Mouse (Mus musculus): ENCODE measurements at regions not wholly inside any gene's neighbourhood (a gene's known extent, or its start where the extent isn't known, plus 50 kb on each side); places are given as distances from the start of the nearest gene placed in this dataset.

DNA sequence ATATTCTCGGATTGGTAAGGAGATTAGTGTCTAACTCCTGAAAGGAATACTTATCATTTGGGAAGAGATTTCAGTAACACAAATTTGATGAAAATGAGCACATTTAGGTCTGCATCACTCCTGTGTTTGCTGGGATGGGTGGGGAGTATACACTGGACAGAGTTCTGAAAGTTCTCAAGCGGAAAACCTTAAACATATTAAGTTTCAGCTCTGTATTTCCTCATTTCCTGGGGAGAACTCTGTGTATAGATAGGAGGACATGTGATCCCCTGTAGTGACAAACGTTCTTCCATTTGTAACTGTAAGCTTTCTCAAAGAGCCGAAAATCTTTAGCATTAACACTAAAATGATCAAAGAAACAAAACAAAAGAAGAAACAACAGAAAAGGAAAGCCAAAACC lies 404.7 kb upstream of the Adgrl2 start:
- TF ChIP-seq NRF1 (IDR thresholded peaks at IDR 0.05; ENCODE audit: low read depth, low read length), result no peak
- peak; percentile 40; the same call in 1 of the 2 replicates for TF ChIP-seq IRF4 (IDR thresholded peaks at IDR 0.05; ENCODE audit: low read depth, low read length)
- no peak for TF ChIP-seq TBP (conservative IDR thresholded peaks at IDR 0.05; ENCODE audit: low read depth, low read length)
- peak; percentile 56 for TF ChIP-seq EP300 (IDR thresholded peaks at IDR 0.05; ENCODE audit: low read length)
- TF ChIP-seq PAX5 (IDR thresholded peaks at IDR 0.05; ENCODE audit: low read length), result no peak
- TF ChIP-seq JUND (conservative IDR thresholded peaks at IDR 0.05; ENCODE audit: low read depth, low read length), result no peak
- Histone ChIP-seq H3K79me2 (replicated peaks; ENCODE audit: control insufficient read depth, extremely low read depth, insufficient read depth, poor library complexity, severe bottlenecking) (no peaks in the 10 kb centered on the region), H3K4me3 (replicated peaks in 1 of 3; ENCODE audit: low read depth in 2 of 3, low read length in 2 of 3, poor library complexity in 1 of 3) (no peak overlapping the region), H3K36me3 (replicated peaks in 1 of 2; ENCODE audit: control insufficient read depth in 1 of 2, insufficient read depth in 1 of 2, low read length in 1 of 2) (no peaks in the 10 kb centered on the region), H3K4me2 (ENCODE audit: insufficient read depth, low read depth, poor library complexity, severe bottlenecking) (peak overlapping the region; percentile 8; the same call in 1 of the 2 replicates), H3K9ac (ENCODE audit: insufficient read depth, low read depth) (no peak overlapping the region; the same call in 1 of the 2 replicates), H3K27ac (ENCODE audit: insufficient read depth, low read depth) (no peak overlapping the region), H3K4me1 (ENCODE audit: control insufficient read depth in 1 of 2, insufficient read depth in 2 of 2) (peaks cover 14 to 39% of the 10 kb centered on the region in 2 experiments), H3K27me3 (replicated peaks) (no peaks in the 10 kb centered on the region), H3K9me3 (replicated peaks; ENCODE audit: low read length) (no peaks in the 10 kb centered on the region)
- dilution Hi-C loops (cut with MboI; ENCODE audit: extremely low pct_ligation_motif_present, extremely low pct_unique_long_range_greater_than_20kb, low sequenced_read_pairs) (no loop called here), in situ Hi-C loops (cut with MboI; ENCODE audit: low pct_ligation_motif_present, low pct_unique_long_range_greater_than_20kb, low sequenced_read_pairs) (no loop called here)
- DNase-seq (ENCODE audit: extremely low read depth), result peak; percentile 26

DNA sequence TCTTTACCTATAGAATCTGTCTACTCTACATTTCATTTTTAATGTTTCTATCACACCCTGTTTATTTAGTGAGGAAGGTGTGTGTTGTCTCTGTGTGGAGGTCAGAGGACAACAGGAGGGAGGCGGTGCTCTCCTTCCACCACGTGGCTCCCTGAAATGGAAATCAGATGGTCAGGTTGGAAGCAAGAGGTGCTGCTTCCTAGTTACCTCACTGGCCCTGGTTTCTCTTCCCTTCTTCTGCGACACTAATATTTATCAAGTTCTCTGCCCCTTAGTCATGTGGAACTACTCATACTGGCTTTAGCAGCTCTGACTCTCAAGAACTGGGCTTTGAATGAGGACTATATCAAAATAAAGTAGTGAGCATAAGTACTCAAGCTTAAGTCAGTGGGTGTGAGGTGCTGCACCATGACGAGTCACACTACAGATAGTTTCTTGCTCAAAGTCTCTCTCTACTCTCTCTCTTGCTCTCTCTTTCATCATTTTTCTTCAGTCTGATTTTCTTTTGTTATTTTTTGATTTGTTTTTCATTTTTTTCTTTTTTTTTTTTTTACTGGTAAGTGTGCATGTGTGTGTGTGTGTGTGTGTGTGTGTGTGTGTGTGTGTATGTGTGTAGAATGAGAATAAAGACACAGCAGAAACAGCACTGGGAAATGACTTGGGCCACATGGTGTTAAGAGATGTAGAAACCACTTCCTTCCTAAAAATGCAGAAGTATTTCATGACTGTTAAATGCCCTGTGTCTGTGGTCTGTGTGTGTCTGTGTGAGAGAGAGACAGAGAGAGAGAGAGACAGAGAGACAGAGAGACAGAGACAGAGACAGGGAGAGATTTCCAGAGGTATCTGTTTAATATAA lies 403.2 kb upstream of the Adgrl2 start:
- Histone ChIP-seq H3K36me3 (replicated peaks in 1 of 2; ENCODE audit: control insufficient read depth in 1 of 2, insufficient read depth in 1 of 2, low read length in 1 of 2) (no peaks in the 10 kb centered on the region), H3K9me3 (replicated peaks; ENCODE audit: low read length) (no peaks in the 10 kb centered on the region), H3K4me1 (ENCODE audit: control insufficient read depth in 1 of 2, insufficient read depth in 2 of 2) (peaks cover 14 to 39% of the 10 kb centered on the region in 2 experiments), H3K4me2 (ENCODE audit: insufficient read depth, low read depth, poor library complexity, severe bottlenecking) (peak overlapping the region; percentile 67), H3K27me3 (replicated peaks) (no peaks in the 10 kb centered on the region), H3K9ac (ENCODE audit: insufficient read depth, low read depth) (peak overlapping the region; percentile 30; the same call in 1 of the 2 replicates), H3K79me2 (replicated peaks; ENCODE audit: control insufficient read depth, extremely low read depth, insufficient read depth, poor library complexity, severe bottlenecking) (no peaks in the 10 kb centered on the region), H3K4me3 (replicated peaks in 1 of 3; ENCODE audit: low read depth in 2 of 3, low read length in 2 of 3, poor library complexity in 1 of 3) (no peak overlapping the region), H3K27ac (ENCODE audit: insufficient read depth, low read depth) (peak overlapping the region; percentile 70)
- TF ChIP-seq TBP (conservative IDR thresholded peaks at IDR 0.05; ENCODE audit: low read depth, low read length) (0 out of 2 replicates have a peak, but pooled peaks have one; percentile 2), MAFK (IDR thresholded peaks at IDR 0.05; ENCODE audit: insufficient replicate concordance, low read length) (no peak), ZNF384 (IDR thresholded peaks at IDR 0.05; ENCODE audit: low read depth, low read length) (peak; percentile 83), MXI1 (IDR thresholded peaks at IDR 0.05; ENCODE audit: low read depth, low read length) (peak; percentile 90), HCFC1 (IDR thresholded peaks at IDR 0.05; ENCODE audit: low read depth, low read length) (0 out of 2 replicates have a peak, but pooled peaks have one; percentile 2), MAX (IDR thresholded peaks at IDR 0.05; ENCODE audit: low read length) (peak; percentile 98), USF2 (conservative IDR thresholded peaks at IDR 0.05; ENCODE audit: low read depth, low read length) (peak; percentile 74), UBTF (IDR thresholded peaks at IDR 0.05; ENCODE audit: low read depth, low read length) (no peak), SMC3 (IDR thresholded peaks at IDR 0.05; ENCODE audit: low read depth, low read length) (no peak), RCOR1 (conservative IDR thresholded peaks at IDR 0.05; ENCODE audit: low read depth, low read length) (no peak; the same call in 1 of the 2 replicates), IRF4 (IDR thresholded peaks at IDR 0.05; ENCODE audit: low read depth, low read length) (peak; percentile 72), USF1 (IDR thresholded peaks at IDR 0.05; ENCODE audit: low read depth, low read length) (peak; percentile 77), JUND (conservative IDR thresholded peaks at IDR 0.05; ENCODE audit: low read depth, low read length) (peak; percentile 7; the same call in 1 of the 2 replicates), MEF2A (IDR thresholded peaks at IDR 0.05; ENCODE audit: borderline replicate concordance, low read depth, low read length) (no peak), RAD21 (IDR thresholded peaks at IDR 0.05; ENCODE audit: low read depth, low read length) (no peak), ELF1 (IDR thresholded peaks at IDR 0.05; ENCODE audit: low read depth, low read length) (peak; percentile 69), EP300 (IDR thresholded peaks at IDR 0.05; ENCODE audit: low read length) (peak; percentile 74), E2F4 (IDR thresholded peaks at IDR 0.05; ENCODE audit: insufficient replicate concordance, low read depth, low read length) (no peak), MYC (IDR thresholded peaks at IDR 0.05; ENCODE audit: low read depth, low read length) (peak; percentile 97), ZMIZ1 (IDR thresholded peaks at IDR 0.05; ENCODE audit: low read depth, low read length) (no peak), BHLHE40 (IDR thresholded peaks at IDR 0.05; ENCODE audit: low read depth, low read length) (peak; percentile 52; the same call in 1 of the 2 replicates), JUN (IDR thresholded peaks at IDR 0.05; ENCODE audit: insufficient read depth, low read depth, low read length) (peak; percentile 52; the same call in 1 of the 2 replicates), GABPA (IDR thresholded peaks at IDR 0.05; ENCODE audit: insufficient replicate concordance, low read depth, low read length) (no peak)
- in situ Hi-C loops (cut with MboI; ENCODE audit: low pct_ligation_motif_present, low pct_unique_long_range_greater_than_20kb, low sequenced_read_pairs), result no loop called here
- DNase-seq (ENCODE audit: extremely low read depth), result peak; percentile 89
- dilution Hi-C loops (cut with MboI; ENCODE audit: extremely low pct_ligation_motif_present, extremely low pct_unique_long_range_greater_than_20kb, low sequenced_read_pairs), result no loop called here
